Mouse (Mus musculus): ENCODE results near the gene Trim7.
A peak's percentile ranks its signal among the peaks of the same experiment; 100 is the strongest.
"Not testable (repeated sequence)": the region's sequence is repeated elsewhere in the genome, so short reads cannot be mapped to it uniquely, and the experiment has no call there.

Gene Trim7

DNA sequence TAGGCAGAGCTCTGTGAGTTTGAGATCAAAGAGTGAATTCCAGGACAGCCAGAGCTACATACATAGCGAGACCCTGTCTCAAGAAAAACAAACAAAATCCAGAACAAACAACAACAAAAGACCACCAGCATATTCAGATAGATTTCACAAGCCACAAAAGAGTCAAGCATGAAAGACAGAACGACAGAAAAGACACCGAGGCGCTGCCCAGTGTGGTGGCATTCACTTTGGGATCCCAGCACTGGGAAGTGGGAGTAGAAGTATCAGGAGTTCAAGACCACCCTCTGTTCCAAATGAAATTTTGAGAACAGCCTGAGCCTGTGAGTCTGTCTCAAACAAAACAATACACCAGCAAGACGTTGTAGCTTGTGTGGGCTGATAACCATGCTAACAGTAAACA lies 20.9 kb downstream of the Trim7 start:
- DNase-seq (ENCODE audit: low read depth in 2 of 2, low spot score in 2 of 2): no peak

DNA sequence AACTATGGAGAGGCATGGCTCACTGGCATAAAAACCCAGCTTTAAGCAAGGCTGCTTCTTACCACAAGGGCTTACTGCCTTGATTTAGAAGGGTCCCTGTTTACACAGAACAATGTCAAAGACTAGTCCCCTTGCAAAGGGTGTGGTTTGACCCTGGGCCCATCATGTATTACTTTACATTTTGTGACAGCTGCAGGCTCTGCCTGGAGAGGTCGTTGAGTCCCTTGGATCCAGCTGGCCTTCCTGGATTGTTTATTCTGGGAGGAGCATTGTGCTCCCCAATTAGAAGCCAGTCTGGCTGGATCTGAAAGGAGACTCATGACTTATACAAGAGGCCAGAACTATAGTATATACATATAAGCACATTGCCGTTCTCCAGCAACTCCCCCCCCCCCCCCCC lies 24.3 kb downstream of the Trim7 start:
- no peak for DNase-seq (ENCODE audit: low read depth in 2 of 2, low spot score in 2 of 2)

DNA sequence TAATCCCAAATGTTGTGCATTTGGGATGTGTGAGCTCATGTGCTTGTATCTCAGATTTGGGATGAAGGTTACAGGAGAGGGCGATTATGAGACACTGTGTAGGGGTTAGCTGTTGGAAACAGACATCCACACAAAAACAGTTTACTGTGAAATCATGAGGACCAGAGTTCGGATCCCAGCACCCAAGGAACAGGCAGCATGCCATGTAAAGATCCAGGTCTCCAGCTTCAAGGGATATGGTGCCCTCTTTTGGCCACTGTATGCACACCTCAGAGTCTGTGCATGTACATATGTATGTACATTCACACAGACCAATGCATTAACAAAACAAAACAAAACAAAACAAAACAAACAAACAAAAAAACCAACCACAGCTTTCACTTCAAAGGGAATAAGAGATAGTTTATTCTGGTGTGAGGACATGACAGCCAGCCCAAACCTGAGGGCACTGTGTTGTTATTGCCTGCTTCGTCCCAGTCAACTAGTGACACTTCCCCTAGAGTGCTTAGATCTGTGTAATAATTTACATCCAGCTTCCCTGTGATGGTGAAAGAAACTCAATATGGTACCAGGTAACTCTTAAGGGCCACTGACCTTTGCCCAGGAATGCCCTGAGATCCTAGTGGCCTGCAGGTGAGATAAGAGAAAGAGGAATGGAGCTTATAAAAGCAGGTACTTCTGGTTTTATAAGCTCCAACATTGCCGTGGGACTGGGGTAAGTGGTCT lies 25.5 kb downstream of the Trim7 start:
- no peak for DNase-seq (ENCODE audit: low read depth in 2 of 2, low spot score in 2 of 2)

DNA sequence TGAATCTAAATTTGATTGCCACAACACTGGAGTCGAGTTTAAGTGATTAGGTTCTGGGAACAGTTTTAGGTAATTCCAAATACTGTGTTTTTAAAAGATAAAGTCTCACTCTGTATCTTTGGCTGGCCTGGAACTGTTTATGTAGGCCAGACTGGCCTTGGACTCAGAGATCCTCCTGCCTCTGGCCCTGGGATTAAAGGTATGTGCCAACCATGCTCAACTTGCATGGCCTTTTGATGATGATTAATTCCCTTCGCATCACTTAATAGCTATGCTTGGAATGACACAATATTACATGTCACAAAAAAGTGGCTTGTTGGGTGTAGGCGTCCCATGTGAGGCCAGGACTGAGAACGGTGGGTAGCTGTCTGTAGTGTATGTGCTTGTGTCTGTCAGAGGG lies 26.2 kb downstream of the Trim7 start:
- DNase-seq (ENCODE audit: low read depth in 2 of 2, low spot score in 2 of 2): no peak

DNA sequence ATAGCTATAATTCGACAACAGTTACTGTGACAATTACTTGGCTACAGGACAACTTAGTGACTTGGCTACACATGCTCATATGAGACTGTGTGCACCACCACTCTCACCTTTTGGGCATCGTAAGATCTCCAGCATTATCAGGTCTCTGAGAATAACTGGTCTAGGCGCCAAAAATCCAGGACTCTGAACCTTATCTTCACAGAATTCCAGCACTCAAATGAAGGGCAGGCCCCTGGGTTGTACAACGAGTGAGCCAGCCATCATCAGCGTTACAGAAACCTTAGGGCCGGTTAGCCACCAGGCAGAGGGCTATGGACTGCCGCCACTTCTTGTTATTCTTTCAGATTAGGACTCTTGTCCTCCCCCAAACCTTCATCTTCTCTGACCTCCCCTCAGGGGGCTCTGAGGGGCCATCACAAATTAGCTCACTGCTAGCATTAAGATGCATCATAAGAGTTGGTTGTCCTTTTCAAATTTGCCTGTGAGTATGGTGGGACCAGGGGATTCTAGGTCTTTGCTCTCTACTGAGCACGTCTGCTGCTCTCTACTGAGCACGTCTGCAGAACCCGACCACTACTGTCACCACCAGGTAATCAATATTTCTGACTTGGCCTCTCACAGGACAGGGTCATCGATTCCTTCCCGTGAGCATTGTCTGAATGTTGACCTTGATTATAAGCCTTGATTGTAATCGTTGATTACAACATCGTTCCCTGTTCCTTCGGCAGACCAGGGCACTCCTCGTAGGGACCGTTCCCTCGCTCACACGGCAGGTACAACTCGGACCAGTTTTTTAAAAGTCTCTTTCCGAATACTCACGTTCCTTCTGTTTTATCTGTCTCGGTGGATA lies 26.9 kb downstream of the Trim7 start:
- DNase-seq (ENCODE audit: low read depth in 2 of 2, low spot score in 2 of 2): no peak

DNA sequence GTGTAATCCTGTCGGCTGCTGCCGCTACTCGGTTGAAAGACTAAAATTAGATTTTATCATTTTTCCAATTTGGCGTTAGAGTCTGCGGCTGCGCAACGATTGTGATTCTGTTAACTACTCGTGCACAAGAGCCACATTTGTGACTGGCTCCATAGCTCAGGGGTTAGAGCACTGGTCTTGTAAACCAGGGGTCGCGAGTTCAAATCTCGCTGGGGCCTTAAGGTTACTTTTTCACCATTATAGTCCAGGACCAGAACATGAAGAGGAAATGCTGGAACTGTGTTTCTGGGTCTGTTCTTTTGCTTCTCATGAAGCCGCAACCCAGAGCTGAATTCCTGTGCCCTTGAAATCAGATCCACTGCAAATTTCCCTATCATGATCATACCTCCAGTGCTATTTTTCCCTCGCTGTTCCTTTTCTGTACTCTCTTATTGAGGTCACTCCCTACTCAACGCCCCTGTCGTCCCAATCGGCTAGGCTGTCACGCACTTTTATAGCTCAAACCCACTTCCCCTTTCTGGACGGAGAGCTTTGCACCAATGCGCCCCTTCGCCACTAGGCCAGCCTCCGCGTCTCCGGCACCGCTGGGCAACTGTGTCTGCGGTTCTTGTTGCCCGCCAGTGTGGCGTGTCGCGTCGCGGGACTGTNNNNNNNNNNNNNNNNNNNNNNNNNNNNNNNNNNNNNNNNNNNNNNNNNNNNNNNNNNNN lies 27.7 kb downstream of the Trim7 start:
- peak; percentile 93 to 94 for DNase-seq (ENCODE audit: low read depth in 2 of 2, low spot score in 2 of 2)

DNA sequence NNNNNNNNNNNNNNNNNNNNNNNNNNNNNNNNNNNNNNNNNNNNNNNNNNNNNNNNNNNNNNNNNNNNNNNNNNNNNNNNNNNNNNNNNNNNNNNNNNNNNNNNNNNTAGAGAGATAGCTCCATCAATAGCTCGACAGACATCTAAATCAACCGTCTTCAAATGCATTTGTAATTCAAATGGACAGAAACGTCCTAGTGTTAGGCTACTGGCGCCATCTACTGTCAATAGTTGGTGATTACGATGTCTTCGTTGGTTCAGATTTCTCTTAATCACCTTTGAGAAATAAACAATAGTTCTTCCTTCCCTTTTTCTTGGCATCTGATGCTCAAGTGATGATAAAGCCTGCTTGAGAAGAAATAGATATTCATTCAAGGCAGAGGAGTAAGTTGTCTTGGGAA lies 33.1 kb downstream of the Trim7 start:
- peak; percentile 47 to 72 for DNase-seq (ENCODE audit: low read depth in 2 of 2, low spot score in 2 of 2)

DNA sequence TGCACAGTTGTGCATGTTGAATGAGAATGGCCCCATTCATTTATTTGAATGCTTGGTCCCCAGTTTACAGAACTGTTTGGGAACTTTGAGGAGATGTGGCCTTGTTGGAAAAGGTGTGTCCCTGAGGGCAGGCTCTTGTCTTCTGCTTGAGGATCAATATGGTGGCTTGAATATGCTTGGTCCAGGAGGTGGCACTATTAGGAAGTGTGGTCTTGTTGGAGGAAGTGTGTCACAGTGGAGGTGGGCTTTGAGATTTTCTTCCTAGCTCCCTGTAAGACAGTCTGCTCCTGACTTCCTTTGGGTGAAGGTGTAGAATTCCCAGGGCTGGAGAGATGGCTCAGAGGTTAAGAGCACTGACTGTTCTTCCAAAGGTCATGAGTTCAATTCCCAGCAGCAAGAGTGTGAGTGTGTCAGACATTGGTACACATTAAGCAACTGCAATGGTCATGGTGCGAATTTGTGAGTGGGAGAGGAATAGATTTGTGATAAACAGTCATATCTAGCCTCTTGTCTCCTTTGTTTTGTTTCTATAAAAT lies 36.9 kb downstream of the Trim7 start:
- no peak for DNase-seq (ENCODE audit: low read depth in 2 of 2, low spot score in 2 of 2)

DNA sequence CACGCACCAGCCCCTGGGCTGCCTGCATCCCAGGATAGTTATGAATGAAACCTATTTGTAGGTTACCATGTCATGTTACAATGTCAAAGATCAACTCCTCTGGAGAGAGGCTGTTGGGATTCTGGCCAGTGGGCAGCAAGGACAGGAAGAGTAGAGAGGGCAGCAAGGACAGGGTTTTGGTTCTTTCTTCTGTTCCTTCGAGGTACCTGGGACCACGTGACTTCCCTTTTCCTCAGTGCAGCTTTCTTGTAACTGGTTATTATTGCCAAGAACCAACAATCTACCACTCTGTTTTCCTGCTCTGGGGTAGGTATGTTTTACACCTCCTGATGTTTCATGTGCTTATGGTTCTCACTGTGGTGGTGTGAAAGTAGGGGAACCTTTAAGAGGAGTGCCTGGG lies 37.9 kb downstream of the Trim7 start:
- DNase-seq (ENCODE audit: low read depth in 2 of 2, low spot score in 2 of 2): no peak

DNA sequence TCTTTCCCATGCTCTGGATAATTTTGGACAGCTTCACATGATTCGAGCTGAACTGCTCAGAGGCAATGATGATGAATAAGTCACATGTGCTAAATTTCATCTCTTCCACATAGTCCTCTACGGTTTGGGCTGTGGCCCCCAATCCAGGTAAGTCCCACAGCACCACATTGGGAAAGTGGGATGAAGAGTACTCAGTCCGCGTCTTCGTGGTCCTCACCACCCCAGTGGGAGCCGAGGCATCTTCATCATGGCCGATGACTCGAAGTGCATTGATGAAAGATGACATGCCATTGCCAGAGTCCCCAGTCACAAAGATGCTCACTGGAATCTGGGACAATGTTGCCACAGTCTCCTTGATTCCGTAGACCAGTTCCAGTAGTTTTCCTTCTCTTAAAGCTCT lies 40.5 kb downstream of the Trim7 start:
- no peak for DNase-seq (ENCODE audit: low read depth in 2 of 2, low spot score in 2 of 2)

DNA sequence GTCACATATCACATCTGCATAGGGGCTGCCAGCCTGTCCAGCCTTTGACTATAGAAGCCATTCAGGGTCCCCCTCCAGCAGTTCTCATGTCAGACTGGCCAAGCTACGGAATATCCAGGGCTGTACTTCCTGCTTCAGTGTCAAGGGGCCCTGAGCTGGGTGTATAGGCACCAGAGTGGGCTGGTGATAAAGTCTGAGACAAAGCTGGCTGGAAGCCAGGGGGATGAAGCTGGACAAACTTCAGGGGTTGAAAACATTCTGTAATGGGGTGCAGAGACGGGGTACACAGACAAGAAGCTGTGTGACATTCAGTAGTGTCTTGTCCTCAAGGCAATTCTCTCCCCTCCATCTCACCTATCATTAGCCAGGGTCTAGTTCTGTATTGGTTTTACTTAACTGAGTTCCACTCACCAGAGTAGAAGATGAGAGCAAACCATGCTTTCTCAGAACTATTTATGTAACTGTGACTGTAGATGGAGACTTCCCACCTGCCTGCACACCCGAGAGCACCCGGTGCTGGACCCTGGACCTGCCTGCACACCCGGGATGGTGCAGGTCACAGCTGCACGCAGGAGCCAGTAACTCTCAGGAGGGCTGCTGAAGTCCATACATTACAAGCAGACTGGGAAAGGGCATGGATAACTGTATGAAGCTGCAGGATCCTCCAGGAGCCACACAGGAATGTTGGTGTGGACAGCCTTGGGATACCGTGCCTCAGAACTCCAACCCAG lies 43.6 kb downstream of the Trim7 start:
- no peak for DNase-seq (ENCODE audit: low read depth in 2 of 2, low spot score in 2 of 2)

DNA sequence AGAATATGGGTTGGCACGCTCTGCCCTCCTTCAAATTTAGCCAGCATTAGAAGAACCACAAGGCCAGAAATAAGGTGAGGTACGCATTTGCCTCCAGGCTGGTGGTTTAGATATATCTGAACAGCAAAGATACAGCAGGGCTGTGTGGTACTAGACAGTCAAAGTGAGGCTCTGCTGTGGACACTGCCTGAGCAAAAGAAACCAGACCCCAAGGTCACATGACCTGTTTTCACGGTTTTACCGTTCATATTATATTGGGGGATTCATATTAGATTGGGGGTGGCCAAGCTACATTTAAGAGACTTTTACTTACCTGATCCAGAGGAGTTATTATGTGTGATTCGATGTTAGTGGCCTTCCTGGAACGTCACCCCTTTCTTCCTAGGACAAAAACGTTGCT lies 44.8 kb downstream of the Trim7 start:
- DNase-seq (ENCODE audit: low read depth in 2 of 2, low spot score in 2 of 2): no peak

DNA sequence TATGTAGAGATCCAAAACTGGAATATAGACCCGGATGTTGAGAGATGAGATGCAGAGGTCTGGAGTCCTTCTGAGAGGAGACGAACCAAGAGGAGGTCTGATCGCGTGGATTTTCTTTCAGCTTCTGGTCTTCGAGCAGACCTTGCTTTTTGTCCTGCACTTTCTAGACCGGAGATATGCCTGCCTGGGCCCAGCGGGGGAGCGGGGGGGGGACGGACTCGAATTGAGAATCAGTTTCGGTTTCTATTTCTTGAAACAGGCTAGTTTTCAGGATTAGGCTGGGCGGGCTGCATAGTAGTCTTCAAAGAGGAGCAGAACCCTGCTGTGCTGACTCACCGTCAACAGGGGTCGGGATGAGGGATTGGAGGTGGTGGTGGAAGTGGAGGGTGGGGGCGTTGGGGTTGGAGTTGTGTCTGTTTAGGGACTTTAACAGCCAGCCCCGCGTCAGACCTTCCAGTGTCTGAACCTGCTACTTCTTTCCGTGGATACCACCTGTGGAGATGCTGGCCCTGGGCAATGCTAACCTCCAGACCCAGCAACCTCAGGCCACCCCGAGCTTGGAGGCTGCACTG lies 45.3 kb downstream of the Trim7 start, which contains the start of gene Irgm1:
TSS of gene Irgm1 (minus strand) at position 483 of the 572 bp plus-strand sequence.
- DNase-seq (ENCODE audit: low read depth in 2 of 2, low spot score in 2 of 2): peak; percentile 59 to 68

DNA sequence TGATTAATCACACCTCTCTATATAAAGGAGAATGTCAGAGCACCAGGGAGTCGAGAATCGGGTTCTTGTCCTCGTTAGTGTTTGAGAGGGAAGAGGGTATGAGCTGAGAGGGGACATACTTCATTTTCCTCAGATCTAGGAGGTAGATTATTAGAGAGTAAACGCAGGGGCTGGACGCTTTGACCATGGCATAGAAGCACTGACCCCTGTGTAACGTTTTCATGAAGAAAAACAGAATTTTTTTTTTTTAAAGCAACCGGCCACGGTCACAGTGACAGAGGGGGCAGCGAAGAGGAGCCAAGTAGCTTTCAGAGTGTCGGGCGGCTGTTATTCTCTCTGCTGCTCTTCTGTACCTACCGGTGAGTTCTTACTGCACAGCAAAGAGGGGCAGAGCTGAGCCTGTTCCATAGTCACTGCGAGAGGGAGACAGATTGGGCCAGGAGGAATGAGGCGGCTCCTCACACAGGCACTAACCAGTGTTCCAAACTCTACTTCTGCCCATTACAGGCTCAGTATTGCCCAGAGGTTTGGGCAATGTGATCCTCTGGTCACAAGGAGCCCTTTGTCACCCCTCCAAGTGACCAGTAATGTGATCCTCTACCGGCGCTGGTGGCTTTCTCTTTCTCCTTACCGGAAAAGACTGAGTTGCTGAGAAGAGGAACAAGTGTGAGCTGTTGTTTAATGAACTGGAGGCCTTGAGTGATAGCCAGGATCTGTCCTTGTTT lies 46.0 kb downstream of the Trim7 start:
- DNase-seq (ENCODE audit: low read depth in 2 of 2, low spot score in 2 of 2): no peak

DNA sequence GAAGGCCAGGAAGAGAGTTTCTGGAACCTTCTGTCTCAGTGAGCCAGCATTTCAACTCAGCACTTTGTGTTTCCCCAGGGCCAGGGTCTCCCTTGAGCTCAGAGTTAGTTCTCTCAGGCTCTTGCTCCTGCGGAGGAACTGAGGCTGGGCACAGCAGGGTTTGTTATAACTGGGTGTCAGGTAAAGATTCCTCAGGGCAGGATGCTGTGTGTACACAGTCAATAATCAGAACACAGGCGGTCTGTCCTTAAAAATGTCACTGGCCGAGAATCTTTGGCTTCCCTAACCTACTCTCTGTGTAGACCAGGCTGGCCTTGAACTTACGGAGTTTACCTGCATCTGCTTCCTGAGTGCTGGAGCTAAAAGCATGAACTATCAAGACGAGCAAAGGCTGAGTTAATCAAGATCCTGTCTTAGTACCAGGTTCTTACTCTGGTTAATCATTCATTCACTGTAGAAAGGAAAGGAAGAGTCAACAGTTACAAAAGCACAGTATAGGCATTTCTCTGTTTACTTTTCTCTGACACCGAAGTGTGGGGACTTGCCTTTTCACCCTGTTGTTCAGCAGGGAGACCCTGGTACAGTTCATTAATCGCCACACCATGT lies 46.9 kb downstream of the Trim7 start:
- no peak for DNase-seq (ENCODE audit: low read depth in 2 of 2, low spot score in 2 of 2)

DNA sequence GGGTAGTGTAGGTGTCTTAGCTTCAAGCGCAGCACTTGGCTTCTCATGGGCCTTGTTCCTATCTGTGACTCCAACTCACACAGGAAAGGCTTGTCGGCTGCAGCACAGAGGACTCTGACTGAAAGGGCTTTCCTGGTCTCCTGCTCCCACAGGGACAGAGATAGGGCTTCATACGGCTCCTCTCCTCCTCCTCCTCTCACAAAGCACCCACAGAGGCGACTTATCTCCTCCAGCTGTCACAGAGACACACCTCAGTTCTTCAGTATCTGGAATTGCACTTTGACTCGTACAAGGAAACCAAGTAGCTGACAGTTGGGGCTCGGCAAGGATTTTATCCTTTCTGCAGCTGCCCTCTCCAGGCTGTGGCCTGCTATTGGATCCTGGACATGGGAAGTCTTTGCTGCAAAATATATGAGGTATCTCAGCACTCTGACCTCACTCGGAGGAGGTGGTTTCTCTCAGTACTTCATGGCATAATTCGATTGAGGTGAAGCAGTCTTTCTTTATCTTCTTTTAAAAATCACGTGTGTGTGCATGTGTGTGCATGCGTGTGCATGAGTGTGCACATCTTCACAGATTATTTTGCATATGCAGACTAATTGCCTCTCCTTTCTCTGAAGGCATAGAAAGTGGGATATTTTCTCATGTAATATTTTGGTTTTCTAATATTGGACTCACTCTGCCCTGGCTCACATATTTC lies 47.8 kb downstream of the Trim7 start:
- DNase-seq (ENCODE audit: low read depth in 2 of 2, low spot score in 2 of 2): no peak

DNA sequence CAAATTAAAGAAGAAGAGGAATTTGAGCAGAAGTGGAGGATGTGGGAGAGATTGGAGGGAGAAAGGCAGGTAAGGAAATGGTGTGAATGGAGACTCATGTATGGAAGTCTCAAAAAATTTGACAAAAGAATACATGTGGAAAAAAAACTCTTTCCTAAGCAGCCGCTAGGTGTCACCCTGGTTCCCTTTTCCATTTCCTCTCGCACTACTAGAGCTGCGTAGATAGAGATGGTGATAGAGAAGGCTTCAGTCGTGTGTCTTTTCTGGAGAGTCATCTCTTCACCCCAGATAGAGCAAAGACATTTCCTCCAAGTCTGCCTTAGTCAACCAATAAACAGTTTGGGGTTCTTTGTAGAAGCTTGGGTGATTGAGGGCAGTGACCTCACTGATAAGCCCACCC lies 48.5 kb downstream of the Trim7 start:
- DNase-seq (ENCODE audit: low read depth in 2 of 2, low spot score in 2 of 2): peak; percentile 66 to 69

DNA sequence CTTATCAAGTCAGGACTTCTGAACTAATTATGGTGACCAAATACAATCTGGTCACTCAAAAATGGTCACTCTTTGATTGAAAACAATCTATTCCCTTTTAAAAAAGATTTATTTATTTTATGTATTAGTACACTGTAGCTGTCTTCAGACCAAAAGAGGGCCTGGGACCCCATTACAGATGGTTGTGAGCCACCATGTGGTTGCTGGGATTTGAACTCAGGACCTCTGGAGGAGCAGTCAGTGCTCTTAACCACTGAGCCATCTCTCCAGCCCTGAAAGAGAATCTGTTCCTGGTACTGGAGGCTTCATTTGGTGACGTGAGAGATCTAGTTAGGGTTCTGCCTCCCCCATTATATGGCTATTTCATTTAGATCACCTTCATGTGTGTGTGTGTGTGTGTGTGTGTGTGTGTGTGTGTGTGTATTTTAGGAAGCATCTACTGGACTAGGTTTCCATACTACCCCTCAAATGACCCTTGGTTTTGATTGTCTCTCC lies 49.5 kb downstream of the Trim7 start:
- not testable (repeated sequence) for DNase-seq (ENCODE audit: low read depth in 2 of 2, low spot score in 2 of 2)

DNA sequence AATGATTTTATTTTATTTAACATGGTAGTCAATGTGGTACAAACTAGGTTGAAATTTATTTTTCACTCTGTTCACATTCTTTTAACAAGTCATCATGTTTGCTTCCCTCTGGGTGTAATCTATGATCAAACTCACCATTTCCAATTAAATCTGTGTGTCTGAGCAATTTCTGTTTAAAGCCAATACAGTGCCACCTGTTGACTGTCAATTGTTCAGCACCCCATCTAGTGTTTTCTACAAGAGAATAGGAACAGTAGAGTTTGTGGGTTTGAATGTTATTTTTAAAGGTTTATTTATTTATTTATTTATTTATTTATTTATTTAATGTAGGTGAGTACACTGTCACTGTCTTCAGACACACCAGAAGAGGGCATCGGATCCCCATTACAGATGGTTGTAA lies 50.7 kb downstream of the Trim7 start:
- DNase-seq (ENCODE audit: low read depth in 2 of 2, low spot score in 2 of 2): no peak
